Mouse (Mus musculus) stomach, postnatal 0 days (tissue): Measurements from ENCODE around the gene Kirrel3. TPM values are rescaled to one million over a fixed set of nuclear protein-coding genes. Genes with fewer than 3 reads are reported as not detected.

Experiments used
- ATAC-seq: fragments of 200-750 bp; cut with Nextera tagmentation; 2 replicates; pipeline ENCODE4 v1.8.0; 2017; ENCODE audit not compliant: low FRiP score, low TSS enrichment
- DNase-seq: peaks from one replicate; pipeline ENCODE4 v3.0.0-alpha.2; 2016; ENCODE audit warnings: low spot score
- H3K27ac ChIP-seq: fragments of 300-500 bp; sonication (generic); replicated peaks from 2 replicates; pipeline ENCODE4 v1.5.1; 2014; ENCODE audit warnings: mild to moderate bottlenecking, control low read depth
- H3K27me3 ChIP-seq: fragments of 300-500 bp; sonication (generic); 2 replicates; pipeline ENCODE4 v1.6.1; 2014; ENCODE audit warnings: low read length; ENCODE audit not compliant: control insufficient read depth, insufficient read depth
- H3K36me3 ChIP-seq: fragments of 300-500 bp; sonication (generic); 2 replicates; pipeline ENCODE4 v1.6.1; 2014; ENCODE audit warnings: low read length, mixed read lengths; ENCODE audit not compliant: control insufficient read depth, insufficient read depth
- H3K4me1 ChIP-seq: fragments of 300-500 bp; sonication (generic); replicated peaks from 2 replicates; pipeline ENCODE4 v1.6.1; 2014; ENCODE audit warnings: antibody characterized with exemption; ENCODE audit not compliant: control insufficient read depth, insufficient read depth
- H3K4me2 ChIP-seq: fragments of 300-500 bp; sonication (generic); replicated peaks from 2 replicates; pipeline ENCODE4 v1.6.1; 2014; ENCODE audit warnings: low read depth, mild to moderate bottlenecking, control low read depth, moderate library complexity
- H3K4me3 ChIP-seq: fragments of 300-500 bp; sonication (generic); 2 replicates; pipeline ENCODE4 v1.5.1; 2014; ENCODE audit warnings: low read depth, low read length, control low read depth
- H3K9ac ChIP-seq: fragments of 300-500 bp; sonication (generic); 2 replicates; pipeline ENCODE4 v1.6.1; 2014; ENCODE audit warnings: mild to moderate bottlenecking, low read length, control low read depth, mixed read lengths
- H3K9me3 ChIP-seq: fragments of 300-500 bp; sonication (generic); 2 replicates; pipeline ENCODE4 v1.6.1; 2016; ENCODE audit warnings: low read length; ENCODE audit not compliant: control insufficient read depth
- CTCF ChIP-seq: IDR thresholded peaks from 2 replicates; pipeline ENCODE4 v1.5.1; 2016; ENCODE audit warnings: antibody characterized with exemption, low read depth, mild to moderate bottlenecking, moderate library complexity
- EP300 ChIP-seq: optimal IDR thresholded peaks from 2 replicates; pipeline ENCODE3; 2016; ENCODE audit warnings: antibody characterized with exemption
- WGBS: fragments of 180-500 bp; shearing (Covaris S2); extraction: QIAGEN DNeasy Blood & Tissue Kit; methylation state at CpG from one replicate; pipeline ENCODE4 v1.1.7; 2014; 5-methylcytosine and 5-hydroxymethylcytosine counted together
- polyA plus RNA-seq: library from polyadenylated mRNA; unstranded; fragments of >200 nt; fragmentation: Nextera tagmentation; extraction: Ambion mirVana; gene quantifications from 2 replicates; pipeline ENCODE4 v1.2.1, GENCODE M21; 2015

Gene Kirrel3
- polyA plus RNA-seq, 1 experiment from 2014 or later, result 1.4 TPM

DNA sequence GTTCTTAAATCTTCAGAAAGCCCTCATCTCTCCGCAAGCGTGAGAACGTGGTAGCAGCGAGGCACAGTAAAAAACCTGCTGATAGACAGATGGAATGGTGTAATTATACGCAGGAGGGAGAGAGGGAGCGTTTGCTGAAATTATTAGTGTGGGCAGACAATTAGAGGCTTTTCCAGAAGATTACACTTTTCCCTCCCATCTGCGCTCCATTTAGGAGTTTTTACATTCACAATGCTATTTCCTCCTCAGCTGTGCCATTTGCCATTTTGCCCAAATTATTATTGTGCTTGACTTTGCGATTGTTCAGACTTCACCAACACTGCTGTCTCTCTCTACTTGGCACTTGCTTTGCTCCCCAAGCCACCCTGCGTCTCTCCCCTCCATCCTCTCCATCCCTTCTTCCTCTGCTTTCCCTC lies 286.3 kb downstream of the Kirrel3 start:
- Histone ChIP-seq H3K4me3 (no peak overlapping the region), H3K27me3 (no peaks in the 10 kb centered on the region), H3K4me1 (no peaks in the 10 kb centered on the region), H3K4me2 (no peak overlapping the region), H3K9me3 (no peaks in the 10 kb centered on the region), H3K27ac (no peak overlapping the region), H3K9ac (no peak overlapping the region), H3K36me3 (no peaks in the 10 kb centered on the region)
- no peak for DNase-seq
- ATAC-seq, result no peak
- TF ChIP-seq EP300 (no peak), CTCF (no peak)
- 86% methylated on average over 9 of the region's 9 CpGs for WGBS

DNA sequence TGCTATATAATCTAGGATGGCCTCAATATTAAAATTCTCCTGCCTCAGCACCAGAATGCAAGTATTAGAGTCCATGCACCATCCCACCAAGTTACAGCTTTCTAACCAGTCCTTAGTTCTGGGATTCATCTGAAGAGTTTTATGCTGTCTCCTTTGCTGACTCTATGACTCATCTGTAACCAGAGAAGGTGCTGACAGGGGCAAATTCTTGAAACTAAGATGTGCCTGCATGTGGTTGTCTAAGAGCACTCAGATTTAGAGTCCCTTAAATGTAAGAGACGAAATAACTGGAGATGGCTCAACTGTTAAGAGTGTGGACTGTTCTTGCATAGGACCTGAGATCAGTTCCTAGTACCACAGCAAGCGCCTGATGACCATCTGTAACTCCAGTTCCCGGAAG lies 295.7 kb downstream of the Kirrel3 start:
- H3K36me3 ChIP-seq, result no peaks in the 10 kb centered on the region
- no peak for DNase-seq

DNA sequence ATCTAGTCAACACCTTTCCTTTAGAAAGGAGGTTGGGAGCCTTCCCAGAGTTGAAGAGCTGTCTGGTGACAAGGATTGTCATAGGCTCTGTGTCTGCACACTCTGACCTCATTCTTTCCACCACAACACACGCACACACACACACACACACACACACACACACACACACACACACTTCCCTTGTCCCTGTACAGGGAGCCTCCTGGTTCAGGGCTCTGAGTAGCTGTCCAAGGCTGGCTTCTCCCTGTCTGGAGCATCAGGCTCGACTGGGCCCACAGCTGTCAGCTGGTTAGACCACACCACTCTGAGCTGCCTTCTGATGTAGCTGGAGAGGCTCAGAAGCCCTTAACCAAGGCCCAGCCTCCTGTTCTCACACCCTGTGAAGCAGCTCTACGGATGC lies 302.2 kb downstream of the Kirrel3 start:
- Histone ChIP-seq H3K4me1 (no peaks in the 10 kb centered on the region), H3K9ac (no peak overlapping the region), H3K27ac (no peak overlapping the region), H3K9me3 (no peaks in the 10 kb centered on the region), H3K36me3 (no peaks in the 10 kb centered on the region), H3K27me3 (no peaks in the 10 kb centered on the region), H3K4me2 (no peak overlapping the region), H3K4me3 (no peak overlapping the region)
- TF ChIP-seq CTCF (no peak), EP300 (no peak)
- ATAC-seq (no peak), DNase-seq (no peak)
- 64% methylated on average over 3 of the region's 3 CpGs for WGBS

More for the DNA sequence above, 295.7 kb downstream of the Kirrel3 start:
- Histone ChIP-seq H3K27ac (no peak overlapping the region), H3K9me3 (no peaks in the 10 kb centered on the region), H3K4me3 (no peak overlapping the region), H3K4me1 (no peaks in the 10 kb centered on the region), H3K4me2 (no peak overlapping the region), H3K9ac (no peak overlapping the region), H3K27me3 (no peaks in the 10 kb centered on the region)
- ATAC-seq, result no peak
- 79% methylated on average over 3 of the region's 3 CpGs for WGBS
- TF ChIP-seq CTCF (no peak), EP300 (no peak)

DNA sequence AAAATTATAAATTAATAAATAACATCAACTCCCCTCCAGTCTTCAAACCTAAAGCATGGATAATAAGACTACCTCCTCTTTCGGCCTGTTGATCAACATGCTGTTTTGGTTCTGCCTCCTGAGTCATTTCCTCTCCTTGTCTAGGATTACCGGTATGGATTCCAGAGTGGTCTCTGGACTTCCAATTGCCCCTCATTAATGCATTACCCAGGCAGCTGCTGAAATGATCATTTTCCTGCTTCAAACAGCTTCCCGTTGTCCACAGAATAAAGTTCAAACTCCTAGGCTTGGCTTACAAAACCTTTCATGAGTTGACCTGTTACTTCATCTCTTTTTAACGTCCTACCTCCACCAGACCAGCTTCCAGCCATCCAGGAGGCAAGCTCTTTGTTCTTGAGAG lies 309.5 kb downstream of the Kirrel3 start:
- no peak overlapping the region for H3K9ac ChIP-seq

DNA sequence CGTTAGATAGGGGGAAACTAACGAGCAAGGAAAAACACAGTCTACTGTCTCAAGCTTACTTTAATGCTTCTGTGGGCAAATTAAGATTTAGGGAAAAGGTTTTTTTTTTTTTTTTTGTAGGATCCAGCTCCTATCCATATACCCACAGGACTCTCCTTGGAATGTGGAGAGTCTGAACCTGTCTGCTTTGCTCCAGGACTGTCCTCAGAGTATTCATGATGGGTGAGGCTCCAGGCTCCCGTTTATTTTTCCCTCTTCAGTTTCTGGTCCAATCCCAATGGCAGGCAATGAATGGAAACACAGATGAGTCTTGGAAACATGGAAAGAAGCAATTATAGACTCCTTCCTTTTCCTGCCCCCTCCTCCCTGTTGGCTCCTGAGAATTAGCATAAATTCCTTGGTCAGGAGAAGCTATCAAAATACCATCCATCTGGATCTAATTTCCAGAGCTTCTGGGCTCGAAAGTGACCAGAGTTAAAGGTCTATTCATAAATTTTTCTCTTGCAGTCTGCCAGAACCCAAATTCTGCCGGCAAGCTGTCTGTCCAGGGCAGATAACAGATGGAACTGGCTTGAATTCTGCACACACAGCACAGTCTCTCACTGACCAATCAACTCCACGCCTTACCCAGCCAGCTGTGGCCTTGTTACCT lies 312.1 kb downstream of the Kirrel3 start:
- H3K4me3 ChIP-seq, result no peak overlapping the region
- H3K9me3 ChIP-seq, result no peaks in the 10 kb centered on the region
- ATAC-seq (no peak), DNase-seq (no peak)
- 52% methylated on average over 6 of the region's 6 CpGs for WGBS
- no peaks in the 10 kb centered on the region for H3K36me3 ChIP-seq
- TF ChIP-seq CTCF, result no peak
- no peak for TF ChIP-seq EP300
- H3K4me2 ChIP-seq, result no peak overlapping the region
- H3K27ac ChIP-seq, result no peak overlapping the region
- H3K27me3 ChIP-seq, result no peaks in the 10 kb centered on the region
- no peaks in the 10 kb centered on the region for H3K4me1 ChIP-seq
- no peak overlapping the region for H3K9ac ChIP-seq

More for the DNA sequence above, 309.5 kb downstream of the Kirrel3 start:
- Histone ChIP-seq H3K4me1 (no peaks in the 10 kb centered on the region), H3K27me3 (no peaks in the 10 kb centered on the region), H3K36me3 (no peaks in the 10 kb centered on the region), H3K4me3 (no peak overlapping the region), H3K4me2 (no peak overlapping the region), H3K27ac (no peak overlapping the region), H3K9me3 (no peaks in the 10 kb centered on the region)
- WGBS, result 51% methylated on average over 4 of the region's 4 CpGs
- no peak for DNase-seq
- TF ChIP-seq EP300 (no peak), CTCF (no peak)
- no peak for ATAC-seq

DNA sequence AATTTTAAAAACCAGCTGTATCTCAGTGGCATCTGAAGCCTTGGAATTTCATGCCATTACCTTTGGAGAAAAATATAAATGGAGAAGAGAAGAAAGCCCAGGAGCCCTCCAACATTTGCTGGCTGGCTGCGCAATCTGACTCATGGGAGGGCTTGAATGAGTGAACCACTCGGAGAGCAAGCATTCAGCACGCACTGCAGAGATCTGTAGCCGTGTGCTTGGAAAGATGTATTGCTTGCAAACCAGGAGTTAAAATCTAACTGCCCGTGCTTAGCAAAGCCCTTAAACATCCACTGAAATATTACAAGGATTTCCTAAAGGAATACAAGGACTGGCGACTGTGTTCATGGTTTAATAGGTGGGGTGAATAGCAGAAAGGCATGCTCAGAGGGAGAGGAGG lies 316.0 kb downstream of the Kirrel3 start:
- no peak overlapping the region for H3K4me2 ChIP-seq
- 64% methylated on average over 6 of the region's 6 CpGs for WGBS
- no peaks in the 10 kb centered on the region for H3K27me3 ChIP-seq
- no peak for DNase-seq
- no peak overlapping the region for H3K4me3 ChIP-seq
- ATAC-seq, result no peak
- H3K9ac ChIP-seq, result no peak overlapping the region
- H3K27ac ChIP-seq, result no peak overlapping the region
- H3K9me3 ChIP-seq, result no peaks in the 10 kb centered on the region
- TF ChIP-seq EP300, result no peak
- no peak for TF ChIP-seq CTCF
- no peaks in the 10 kb centered on the region for H3K36me3 ChIP-seq
- H3K4me1 ChIP-seq, result no peaks in the 10 kb centered on the region
